Mouse (Mus musculus): ENCODE results near the gene Pik3c2b.
"Not testable (repeated sequence)": the region's sequence is repeated elsewhere in the genome, so short reads cannot be mapped to it uniquely, and the experiment has no call there.

Pik3c2b gene

GRCm38 (mm10) chr1:133045011-133045860, at the start of gene Pik3c2b:
TSS of gene Pik3c2b (plus strand) at chr1:133045667.
- no peak for DNase-seq

- no peak for DNase-seq
Observed at GRCm38 (mm10) chr1:133000347-133000746, 45.1 kb upstream of the Pik3c2b start.

- no peak for DNase-seq
Observed at GRCm38 (mm10) chr1:133006571-133006970, 38.9 kb upstream of the Pik3c2b start.

GRCm38 (mm10) chr1:133011955-133012841, 33.3 kb upstream of the Pik3c2b start:
- peak; percentile 27 to 47 for DNase-seq

GRCm38 (mm10) chr1:133013331-133013730, 32.1 kb upstream of the Pik3c2b start:
- DNase-seq, result no peak

- no peak for DNase-seq
Observed at GRCm38 (mm10) chr1:133014196-133014595, 31.3 kb upstream of the Pik3c2b start.

- DNase-seq, result no peak
Observed at GRCm38 (mm10) chr1:133016775-133017428, 28.6 kb upstream of the Pik3c2b start.

- DNase-seq, result no peak
Observed at GRCm38 (mm10) chr1:133018580-133018979, 26.9 kb upstream of the Pik3c2b start.

- DNase-seq, result no peak
Observed at GRCm38 (mm10) chr1:133019312-133019711, 26.2 kb upstream of the Pik3c2b start.

- no peak for DNase-seq
Observed at GRCm38 (mm10) chr1:133020137-133020894, 25.2 kb upstream of the Pik3c2b start.

- no peak for DNase-seq
Observed at GRCm38 (mm10) chr1:133021391-133021790, 24.1 kb upstream of the Pik3c2b start.

- DNase-seq, result not testable (repeated sequence)
Observed at GRCm38 (mm10) chr1:133021971-133022370, 23.5 kb upstream of the Pik3c2b start.

GRCm38 (mm10) chr1:133023723-133024122, 21.7 kb upstream of the Pik3c2b start:
- DNase-seq, result not testable (repeated sequence)

GRCm38 (mm10) chr1:133024426-133024825, 21.0 kb upstream of the Pik3c2b start:
- no peak for DNase-seq

GRCm38 (mm10) chr1:133025051-133025795, 20.2 kb upstream of the Pik3c2b start:
- peak; percentile 75 to 78 for DNase-seq

- DNase-seq, result not testable (repeated sequence)
Observed at GRCm38 (mm10) chr1:133025796-133026190, 19.7 kb upstream of the Pik3c2b start.

- DNase-seq, result no peak
Observed at GRCm38 (mm10) chr1:133027126-133027525, 18.3 kb upstream of the Pik3c2b start.

GRCm38 (mm10) chr1:133027980-133028379, 17.5 kb upstream of the Pik3c2b start:
- DNase-seq, result no peak

GRCm38 (mm10) chr1:133029744-133030143, 15.7 kb upstream of the Pik3c2b start:
- no peak for DNase-seq

- no peak for DNase-seq
Observed at GRCm38 (mm10) chr1:133030461-133030860, 15.0 kb upstream of the Pik3c2b start, which contains the start of gene Mdm4. TSS of gene Mdm4 (minus strand) at chr1:133030561.

- DNase-seq, result no peak
Observed at GRCm38 (mm10) chr1:133032981-133033315, 12.5 kb upstream of the Pik3c2b start.

All from spleen, adult 18-20 months (tissue).